Mouse (Mus musculus): ENCODE results near the gene Ccdc169.

Ccdc169 gene

DNA sequence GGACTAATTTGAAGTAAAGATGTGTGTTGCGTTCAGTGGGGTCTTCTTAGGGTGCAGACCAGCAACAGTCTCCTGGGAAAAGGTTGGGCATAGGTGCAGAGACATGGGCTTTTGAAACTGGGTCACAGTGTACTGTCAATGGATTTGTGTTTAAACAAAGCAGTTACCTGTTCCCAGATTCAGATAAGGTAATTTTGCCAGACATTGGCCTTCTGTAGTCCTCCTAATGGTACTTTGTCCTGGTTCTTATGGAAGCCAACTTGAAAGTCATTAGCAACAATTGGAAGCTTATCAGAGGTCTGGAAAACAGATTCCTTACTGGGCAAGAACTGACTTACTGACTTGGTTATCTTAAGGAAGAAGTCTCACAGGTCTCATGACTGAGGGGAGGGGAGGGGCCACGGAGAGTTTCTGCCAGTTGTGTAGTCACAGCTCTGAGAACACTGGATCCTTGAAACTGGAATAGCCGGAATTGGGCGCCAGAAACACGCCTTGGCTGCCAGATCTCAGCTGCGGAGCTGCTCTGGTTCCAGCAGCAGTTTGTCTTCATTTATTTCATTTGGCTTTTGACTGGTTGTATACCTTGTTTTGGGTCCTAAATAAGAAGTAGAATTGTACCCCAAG is 17.8 kb upstream of the Ccdc169 start:
- DNase-seq (ENCODE audit: extremely low spot score, low read depth, low spot score), result no peak

DNA sequence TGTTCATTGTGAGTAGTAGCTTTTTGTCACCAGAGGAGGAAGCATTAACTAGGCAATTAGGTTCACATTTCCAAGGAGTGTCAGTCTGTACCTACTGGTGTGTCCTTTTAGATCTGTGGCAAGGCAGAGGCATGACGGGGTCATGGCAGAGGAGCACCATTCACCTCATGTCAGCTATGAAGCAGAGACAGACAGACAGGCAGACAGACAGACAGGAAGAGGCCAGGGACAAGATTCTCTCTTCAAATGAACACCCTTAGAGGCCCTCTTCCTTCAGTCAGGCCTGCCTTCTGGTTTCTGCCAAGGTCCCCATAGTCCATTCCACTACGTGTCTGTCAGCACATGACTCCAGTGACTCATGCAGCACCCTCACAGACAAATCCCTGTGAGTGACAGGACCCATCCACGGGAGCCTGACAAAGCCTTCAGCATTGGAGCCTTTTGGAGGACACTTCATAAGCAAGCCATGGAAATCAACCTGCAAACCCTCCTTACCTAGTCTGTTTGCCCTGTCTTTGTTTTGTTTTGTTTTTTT is 14.7 kb upstream of the Ccdc169 start:
- no peak for DNase-seq (ENCODE audit: extremely low spot score, low read depth, low spot score)

DNA sequence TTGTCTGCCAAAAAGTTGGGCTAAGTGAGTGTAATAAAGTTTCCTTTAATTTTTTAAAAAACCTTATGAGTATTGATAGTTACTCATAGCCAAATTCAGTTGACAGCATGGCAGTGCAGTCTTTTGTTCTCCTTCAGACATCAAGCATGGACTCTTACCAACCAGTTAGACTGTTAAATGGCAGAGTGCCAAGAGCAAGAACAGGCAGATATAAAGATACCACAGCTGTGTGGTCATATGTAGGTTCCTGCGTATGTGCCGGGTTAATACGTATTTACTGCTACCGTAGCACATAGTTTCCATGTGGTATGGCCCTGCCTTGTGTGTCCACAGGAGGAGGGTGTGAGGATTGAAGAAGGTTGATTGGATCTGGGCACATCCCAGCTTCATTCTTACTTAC is 14.1 kb upstream of the Ccdc169 start:
- no peak for DNase-seq (ENCODE audit: extremely low spot score, low read depth, low spot score)

DNA sequence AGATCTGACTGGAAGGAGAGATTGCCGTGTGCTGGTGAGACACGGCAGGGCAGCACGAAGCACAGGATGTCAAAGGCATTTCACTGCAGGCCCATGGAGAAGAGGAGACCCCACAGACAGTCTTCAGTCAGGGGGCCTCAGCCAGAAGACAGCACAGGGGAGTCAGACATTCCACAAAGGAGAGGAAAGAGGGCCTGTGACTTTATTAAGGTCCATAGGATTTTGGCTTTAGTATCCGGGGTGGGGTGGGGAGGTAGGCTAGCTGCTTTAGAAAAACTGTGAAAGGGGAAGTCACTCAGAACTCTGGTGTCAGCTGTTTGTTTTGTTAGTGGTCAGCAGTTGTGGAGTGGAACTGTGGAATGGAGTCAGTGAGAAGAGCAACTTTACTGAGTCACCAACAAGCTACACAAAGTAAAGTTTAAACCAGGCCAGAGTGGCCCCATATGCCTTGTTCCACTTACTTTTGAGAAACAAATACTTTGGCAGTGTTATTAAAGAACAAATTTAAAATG is 7.9 kb upstream of the Ccdc169 start:
- no peak for DNase-seq (ENCODE audit: extremely low spot score, low read depth, low spot score)

DNA sequence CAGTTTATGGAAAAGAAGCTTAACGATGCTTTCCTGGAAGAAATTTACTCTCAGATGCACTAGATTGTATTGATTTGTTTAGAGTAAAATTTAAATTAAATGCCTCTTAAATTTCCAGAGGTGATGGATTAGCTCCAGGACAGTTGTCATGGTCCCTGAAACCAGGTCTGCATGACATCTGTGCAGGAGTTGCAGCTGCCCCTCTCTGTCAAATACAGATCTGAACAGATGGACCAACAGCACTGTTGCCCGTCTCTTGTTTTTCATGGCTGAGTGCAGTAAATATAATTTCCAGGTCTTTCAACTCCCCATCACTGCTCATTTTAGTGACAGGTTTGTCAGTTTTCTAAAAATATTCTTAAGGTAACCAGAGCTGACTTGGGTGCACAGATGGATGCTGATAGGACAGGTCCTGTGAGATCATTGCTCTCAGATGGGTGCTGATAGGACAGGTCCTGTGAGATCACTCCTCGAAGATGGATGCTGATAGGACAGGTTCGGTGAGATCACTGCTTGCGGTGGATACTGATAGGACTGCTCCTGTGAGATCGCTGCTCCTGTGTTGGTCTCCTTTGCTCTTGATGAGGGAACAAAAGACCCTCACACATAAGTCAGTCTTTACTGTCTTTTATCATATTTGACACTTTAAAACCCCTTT is 5.4 kb upstream of the Ccdc169 start:
- DNase-seq (ENCODE audit: extremely low spot score, low read depth, low spot score), result no peak

DNA sequence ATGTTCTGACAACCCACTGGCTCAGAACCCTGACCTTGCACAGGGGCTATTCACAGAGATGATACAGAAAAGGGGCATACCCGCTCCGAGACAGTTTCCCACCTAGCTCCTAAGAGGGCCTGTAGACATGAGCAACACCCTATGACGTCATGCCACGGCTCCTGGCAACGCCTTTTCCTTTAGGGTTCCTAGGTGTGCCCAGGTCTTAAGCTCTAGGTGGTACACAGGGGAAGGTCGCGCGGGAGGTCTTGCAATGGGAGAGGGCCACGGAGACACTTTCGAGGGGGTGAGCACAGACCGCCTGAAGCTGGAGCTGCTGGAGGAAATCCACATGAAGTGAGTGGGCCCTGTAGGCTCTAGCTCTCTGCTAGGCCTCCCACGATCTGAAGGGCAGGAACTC is 2.7 kb downstream of the Ccdc169 start:
- no peak for DNase-seq (ENCODE audit: extremely low spot score, low read depth, low spot score)

DNA sequence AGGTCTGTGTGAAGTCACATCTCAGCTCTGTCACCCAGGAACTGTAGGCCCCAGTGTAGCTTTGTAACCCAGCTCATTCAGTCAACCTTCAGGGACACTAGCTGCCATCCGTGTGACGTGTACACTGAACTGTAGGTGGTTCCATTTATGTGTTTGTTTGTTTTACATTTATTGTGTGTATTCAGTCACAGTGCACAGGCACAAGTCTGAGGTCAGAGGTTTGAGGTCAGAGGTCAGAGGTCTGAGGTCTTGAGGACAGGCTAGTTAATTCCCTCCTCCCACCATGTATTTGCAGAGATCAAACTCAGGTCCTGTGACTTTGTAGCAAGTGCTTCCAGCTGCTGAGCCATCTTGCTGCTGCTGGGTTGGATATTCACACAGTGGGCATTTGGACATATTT is 4.3 kb downstream of the Ccdc169 start:
- DNase-seq (ENCODE audit: extremely low spot score, low read depth, low spot score), result no peak

DNA sequence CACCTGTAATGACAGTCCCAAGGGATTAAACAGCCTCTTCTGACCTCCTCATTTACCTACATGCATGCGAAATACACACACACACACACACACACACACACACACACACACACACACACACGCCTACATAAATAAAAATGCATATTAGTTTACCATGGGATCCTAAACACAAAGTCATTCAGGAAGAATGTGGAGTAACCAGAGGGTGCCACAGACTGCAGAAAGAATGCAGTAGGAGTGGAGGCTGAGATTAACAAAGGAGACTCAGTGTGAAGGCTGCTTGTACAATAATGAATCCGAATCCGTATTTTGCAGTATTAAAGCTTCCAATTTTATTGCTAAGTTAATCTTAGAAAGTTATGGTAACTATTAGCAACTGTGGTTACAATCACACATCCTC is 7.8 kb downstream of the Ccdc169 start:
- no peak for DNase-seq (ENCODE audit: extremely low spot score, low read depth, low spot score)

DNA sequence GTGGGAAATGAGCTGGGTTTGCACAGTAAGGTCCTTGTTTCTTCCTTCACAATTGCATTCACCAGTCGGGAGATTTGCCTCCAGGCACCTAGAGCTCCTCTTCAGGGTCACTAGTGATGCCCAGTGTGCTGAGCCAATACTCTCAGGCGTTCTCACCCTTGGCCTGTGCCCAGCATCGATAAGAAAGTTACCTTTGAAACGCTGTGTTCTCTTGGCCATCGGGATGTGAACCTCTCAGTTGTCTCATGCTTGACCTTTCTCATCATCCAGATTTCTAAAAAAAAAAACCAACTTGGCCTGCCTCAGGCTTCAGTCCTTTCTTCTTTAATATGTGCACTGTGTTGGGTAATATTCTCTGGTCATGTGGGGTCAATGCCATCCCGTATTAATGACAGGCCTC is 9.3 kb downstream of the Ccdc169 start:
- DNase-seq (ENCODE audit: extremely low spot score, low read depth, low spot score), result no peak

DNA sequence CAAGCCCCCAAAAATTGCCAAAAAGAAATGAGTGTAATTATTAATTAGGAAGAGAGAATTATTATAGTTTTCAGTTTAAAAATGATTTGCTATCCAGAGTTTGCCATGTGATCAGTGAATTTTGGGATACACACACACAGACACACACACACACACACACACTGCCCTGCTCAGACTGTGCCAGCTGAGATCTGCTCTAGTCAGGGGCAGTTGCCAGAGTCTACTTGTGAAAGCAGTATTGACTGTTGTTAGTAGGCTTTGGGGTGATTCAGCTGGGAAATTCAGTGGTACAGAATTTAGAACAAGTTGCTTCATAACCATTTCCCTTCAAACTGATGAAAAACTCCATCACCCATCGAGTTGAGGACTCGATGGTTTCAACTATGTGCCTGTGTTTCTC is 10.0 kb downstream of the Ccdc169 start:
- no peak for DNase-seq (ENCODE audit: extremely low spot score, low read depth, low spot score)

DNA sequence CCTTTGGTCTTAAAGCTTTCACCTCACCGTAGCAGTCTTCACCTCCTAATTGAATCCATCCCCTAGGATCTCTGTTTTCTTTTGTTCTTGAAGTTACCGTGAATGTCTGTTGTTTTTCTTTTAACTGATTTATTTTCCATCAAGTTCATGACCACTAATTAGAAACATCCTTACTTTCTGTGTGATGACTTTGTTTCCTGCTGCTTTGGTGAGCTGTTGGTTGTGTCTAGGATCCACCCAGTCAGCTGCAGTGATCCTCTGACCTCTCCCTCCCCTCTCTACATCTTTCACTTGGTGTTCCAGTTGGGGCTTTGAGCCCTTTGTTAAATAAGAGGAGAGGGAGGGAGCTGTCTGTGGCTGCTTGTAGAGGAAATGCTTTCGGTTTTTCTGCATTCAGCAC is 11.0 kb downstream of the Ccdc169 start:
- peak; percentile 22 for DNase-seq (ENCODE audit: extremely low spot score, low read depth, low spot score)

DNA sequence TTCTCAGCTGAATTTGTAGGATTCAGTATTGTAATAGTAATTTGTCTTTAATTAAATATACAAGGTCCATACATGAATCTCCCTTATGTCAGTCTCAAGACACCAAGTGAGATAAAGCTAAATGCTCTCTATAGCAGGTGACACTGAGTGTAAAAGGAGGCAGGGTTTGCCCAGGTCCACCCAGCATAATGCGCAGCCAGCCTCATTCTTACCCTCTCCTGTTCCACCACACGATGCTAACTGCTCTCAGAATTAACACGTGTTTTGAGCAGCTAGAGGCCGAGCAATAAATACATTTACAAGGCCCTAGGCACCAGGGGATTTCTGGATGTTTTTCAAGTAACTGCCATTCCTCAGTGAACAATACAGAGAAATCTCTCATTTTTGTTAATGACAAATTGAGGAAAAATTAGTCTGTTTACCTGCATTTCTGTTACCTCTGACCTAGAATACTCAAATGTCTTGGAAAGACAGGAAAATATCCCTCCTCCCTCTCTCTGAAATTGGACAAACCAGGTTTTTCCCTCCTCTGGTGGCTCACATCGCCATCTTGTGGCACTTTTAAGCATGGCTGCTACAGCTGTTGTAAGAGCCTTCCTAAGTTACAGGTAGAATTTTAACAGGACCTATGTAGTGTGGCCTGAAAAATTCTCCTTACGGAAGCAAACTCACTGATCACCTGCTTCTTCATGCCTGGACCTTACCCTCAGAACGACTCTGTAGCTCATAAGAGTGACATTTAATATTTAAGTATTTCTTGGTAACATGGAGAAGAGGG is 14.7 kb downstream of the Ccdc169 start:
- peak; percentile 47 for DNase-seq (ENCODE audit: extremely low spot score, low read depth, low spot score)

DNA sequence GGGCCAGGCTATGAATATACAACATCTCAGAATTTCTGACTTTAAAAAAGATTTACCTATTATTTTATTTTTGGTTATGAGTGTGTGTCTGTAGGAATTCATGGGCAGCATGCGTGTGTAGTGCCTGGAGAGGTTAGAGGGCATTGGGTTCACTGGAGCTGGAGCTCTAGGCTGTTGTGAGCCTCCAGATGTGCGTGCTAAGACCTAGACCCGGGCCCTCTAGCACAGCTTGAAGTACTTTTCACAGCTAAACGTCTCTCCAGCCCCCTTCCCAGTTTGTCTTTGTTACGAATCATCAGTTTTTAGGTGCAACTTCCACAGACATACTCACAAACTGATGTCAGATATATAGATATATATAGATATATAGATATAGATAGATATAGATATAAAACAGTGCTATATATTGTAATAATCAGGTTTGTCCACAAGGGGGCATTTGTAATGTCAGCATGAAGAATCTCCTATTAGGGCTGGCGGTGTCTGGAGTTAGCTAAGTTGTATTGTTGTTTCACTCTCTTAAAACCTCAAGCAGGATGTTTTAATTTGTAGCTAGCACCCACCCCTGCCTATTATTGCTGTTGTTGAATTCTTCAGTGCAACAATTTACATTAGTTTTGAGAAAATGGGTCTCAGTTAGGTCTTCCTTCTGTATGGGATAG is 15.7 kb downstream of the Ccdc169 start:
- peak; percentile 46 for DNase-seq (ENCODE audit: extremely low spot score, low read depth, low spot score)

DNA sequence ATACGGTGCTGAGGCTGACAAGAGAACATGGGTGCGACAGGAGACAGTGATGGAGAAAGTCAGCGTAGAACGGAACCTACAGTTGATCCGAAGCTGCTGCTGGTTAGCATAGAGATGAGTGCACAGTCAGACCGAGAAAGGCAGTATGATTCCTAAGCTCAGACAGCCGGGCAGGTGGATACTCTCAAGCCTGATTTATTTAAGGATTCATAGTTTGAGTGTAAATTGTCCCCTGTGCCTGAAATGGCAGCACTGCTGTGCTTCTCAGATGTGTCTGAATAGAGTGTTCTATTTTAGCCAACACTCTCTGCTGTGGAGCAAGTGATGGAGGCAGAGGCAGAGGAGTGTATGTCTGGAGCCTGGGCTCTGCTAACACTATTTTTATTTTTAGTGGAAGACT is 17.0 kb downstream of the Ccdc169 start:
- no peak for DNase-seq (ENCODE audit: extremely low spot score, low read depth, low spot score)

DNA sequence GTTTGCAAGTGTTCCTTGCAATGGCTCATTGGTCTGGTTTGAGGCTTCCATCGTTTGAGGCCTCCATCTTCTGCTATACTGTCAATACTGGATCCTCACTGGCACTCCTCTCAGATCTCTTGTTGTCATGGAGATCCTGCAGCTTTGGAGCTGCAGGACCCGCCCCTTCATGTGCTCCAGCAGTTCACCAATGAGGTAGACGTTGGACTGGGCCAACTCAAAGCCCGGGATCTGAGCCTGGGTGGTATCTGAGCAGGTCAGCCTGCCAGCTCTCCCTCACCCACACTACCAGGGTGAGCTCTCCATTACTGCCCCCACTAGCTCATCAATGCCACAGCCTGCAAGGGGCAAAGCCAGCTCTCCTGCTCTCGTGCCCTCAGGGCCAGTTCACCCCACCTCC is 20.3 kb downstream of the Ccdc169 start:
- no peak for DNase-seq (ENCODE audit: extremely low spot score, low read depth, low spot score)

DNA sequence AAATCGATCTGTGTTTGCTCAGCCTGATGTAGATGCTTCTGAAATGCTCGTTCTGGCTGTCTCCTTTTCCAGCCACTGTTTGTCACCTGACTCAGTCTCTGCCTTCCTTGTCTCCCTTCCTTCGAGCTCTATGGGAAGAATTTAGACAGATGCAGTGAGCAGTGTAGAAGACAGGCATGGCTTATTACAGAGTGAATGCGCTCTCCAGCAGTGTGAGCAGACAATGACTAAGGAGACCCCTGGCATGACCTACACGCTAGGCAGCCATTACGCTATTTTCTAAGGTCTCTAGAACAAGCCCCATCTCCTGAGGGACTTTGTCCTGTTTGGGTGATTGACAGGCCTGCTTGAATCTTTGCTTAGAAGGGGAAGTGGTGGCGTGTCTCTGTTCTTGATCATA is 24.0 kb downstream of the Ccdc169 start:
- no peak for DNase-seq (ENCODE audit: extremely low spot score, low read depth, low spot score)

DNA sequence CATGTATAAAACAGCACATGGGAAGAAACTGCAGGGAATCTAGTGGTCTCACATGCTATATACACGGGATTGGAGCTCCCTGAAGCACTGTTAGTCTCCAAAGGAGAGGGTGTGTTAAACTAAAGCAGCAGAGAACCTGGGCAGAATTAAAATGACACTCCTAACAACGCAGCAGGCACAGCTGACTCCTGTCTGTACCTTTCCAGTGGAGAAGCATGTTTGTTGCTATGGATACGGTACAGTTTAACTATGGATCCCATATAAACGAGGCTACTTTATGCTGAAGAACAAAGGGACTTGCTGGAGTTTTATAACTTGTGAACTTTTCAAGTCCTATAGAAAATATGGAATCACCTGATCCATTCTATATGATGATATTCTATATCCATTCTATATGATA is 26.4 kb downstream of the Ccdc169 start:
- DNase-seq (ENCODE audit: extremely low spot score, low read depth, low spot score), result no peak

DNA sequence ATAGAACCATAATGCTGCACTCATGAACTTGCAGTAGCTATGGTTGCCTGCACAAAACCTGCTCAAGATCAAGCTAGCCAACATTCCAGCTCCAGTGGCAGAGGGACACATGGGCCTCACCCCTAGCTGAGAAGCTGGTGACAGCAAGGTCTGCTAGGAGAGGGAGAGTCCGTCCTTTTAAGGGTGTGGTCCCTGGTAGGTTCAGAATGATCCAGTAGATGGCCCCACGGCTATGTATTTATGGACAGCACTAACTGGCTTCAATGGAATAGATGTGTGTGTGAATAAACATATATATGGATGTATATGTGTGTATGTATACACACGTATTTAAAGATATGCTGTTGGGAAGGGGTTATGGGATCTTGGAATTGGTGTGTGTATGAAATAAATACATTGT is 35.3 kb downstream of the Ccdc169 start:
- no peak for DNase-seq (ENCODE audit: extremely low spot score, low read depth, low spot score)

DNA sequence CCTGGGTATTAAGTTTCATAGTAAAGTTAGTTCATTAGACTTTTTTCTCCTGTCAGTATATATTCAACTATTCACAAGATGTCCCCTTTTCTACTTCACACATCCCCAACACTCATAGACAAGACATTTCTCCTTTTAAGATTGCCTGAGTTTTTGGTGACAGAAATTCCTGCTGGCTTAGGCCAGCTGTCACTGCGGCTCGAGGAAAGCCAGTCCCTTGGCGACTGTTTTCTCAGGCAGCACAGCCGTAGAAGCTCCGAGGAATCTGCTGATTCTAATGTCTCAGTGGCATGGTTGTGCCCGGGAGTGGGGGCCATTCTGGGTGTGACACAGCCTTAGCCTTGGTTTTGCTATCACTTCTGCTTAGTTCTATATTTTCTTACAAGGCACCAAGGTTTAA is 40.1 kb downstream of the Ccdc169 start:
- DNase-seq (ENCODE audit: extremely low spot score, low read depth, low spot score), result no peak

DNA sequence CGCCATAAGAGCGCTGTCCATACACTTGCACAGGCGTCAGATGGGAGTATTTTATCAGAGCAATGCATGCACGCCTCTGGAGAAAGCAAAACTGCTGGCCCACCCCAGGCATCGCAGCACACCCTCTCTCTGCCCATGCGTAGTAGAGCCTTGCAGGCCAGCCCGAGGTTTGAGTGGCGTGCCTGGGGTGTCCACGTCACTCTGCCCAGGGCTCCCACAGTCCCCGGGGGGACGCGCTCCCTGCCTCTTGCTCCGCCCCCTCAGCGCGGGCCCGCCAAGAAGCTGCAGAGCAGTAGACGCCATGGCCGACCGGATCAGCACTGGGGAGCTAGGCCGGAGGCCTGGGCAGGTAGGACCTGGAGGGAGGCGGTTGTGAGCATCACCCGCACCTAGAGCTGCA is 44.6 kb downstream of the Ccdc169 start, which contains the start of gene Sohlh2:
Gene Sohlh2, plus strand, starts transcription at position 263 of the 400 bp plus-strand sequence.
- no peak for DNase-seq (ENCODE audit: extremely low spot score, low read depth, low spot score)

DNA sequence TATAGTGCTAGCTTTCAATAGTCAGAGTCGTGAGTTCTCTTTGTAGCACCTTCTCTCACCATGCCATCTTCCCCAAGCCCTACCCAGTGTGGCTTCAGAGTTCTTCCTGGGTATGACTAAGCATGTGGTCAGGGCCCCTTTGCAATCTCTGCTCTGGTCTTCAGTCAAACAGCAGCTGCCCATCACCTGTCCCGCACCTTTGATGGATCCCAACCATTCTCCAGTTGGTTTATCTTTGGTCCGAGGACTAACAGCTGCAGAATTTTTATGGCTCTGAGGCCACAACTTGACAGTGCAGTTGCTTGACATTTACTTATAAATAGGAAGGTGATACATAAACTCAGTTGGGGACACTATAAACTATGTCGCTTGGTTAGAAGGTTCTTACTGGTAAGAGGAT is 54.5 kb downstream of the Ccdc169 start:
- no peak for DNase-seq (ENCODE audit: extremely low spot score, low read depth, low spot score)
